Mouse (Mus musculus) liver, embryonic 11.5 days (tissue): ENCODE data around the gene Gm10518. TPM values are rescaled to one million over a fixed set of nuclear protein-coding genes. Genes with fewer than 3 reads are reported as not detected.

Experiments used
- ATAC-seq: fragments of 200-750 bp; cut with Nextera tagmentation; replicated peaks from 2 replicates; pipeline ENCODE4 v1.8.0; 2017; ENCODE audit warnings: moderate number of reproducible peaks, mild to moderate bottlenecking, moderate TSS enrichment, moderate library complexity; ENCODE audit not compliant: low FRiP score
- DNase-seq: peaks from one replicate; pipeline ENCODE4 v3.0.0-alpha.2; 2017; ENCODE audit warnings: low spot score
- H3K27ac ChIP-seq: fragments of 300-500 bp; sonication (generic); 2 replicates; pipeline ENCODE4 v1.5.1; 2014; ENCODE audit warnings: mild to moderate bottlenecking, low read depth, low read length, control low read depth
- H3K27me3 ChIP-seq: fragments of 300-500 bp; sonication (generic); replicated peaks from 2 replicates; pipeline ENCODE4 v1.6.1; 2014; ENCODE audit warnings: low read length, mixed read lengths; ENCODE audit not compliant: control insufficient read depth, insufficient read depth
- H3K36me3 ChIP-seq: fragments of 300-500 bp; sonication (generic); 2 replicates; pipeline ENCODE4 v1.6.1; 2014; ENCODE audit warnings: mild to moderate bottlenecking, low read length, moderate library complexity, mixed read lengths; ENCODE audit not compliant: control insufficient read depth, insufficient read depth
- H3K4me1 ChIP-seq: fragments of 300-500 bp; sonication (generic); replicated peaks from 2 replicates; pipeline ENCODE4 v1.6.1; 2014; ENCODE audit warnings: low read length, mixed read lengths; ENCODE audit not compliant: control insufficient read depth, insufficient read depth
- H3K4me2 ChIP-seq: fragments of 300-500 bp; sonication (generic); 2 replicates; pipeline ENCODE4 v1.6.1; 2014; ENCODE audit warnings: mild to moderate bottlenecking, control low read depth, moderate library complexity
- H3K4me3 ChIP-seq: fragments of 300-500 bp; sonication (generic); 2 replicates; pipeline ENCODE4 v1.5.1; 2014; ENCODE audit warnings: low read depth, low read length, control low read depth
- H3K9ac ChIP-seq: fragments of 300-500 bp; sonication (generic); 2 replicates; pipeline ENCODE4 v1.6.1; 2014; ENCODE audit warnings: low read depth, low read length, control low read depth
- H3K9me3 ChIP-seq: fragments of 300-500 bp; sonication (generic); 2 replicates; pipeline ENCODE4 v1.6.1; 2016; ENCODE audit warnings: low read length, inconsistent platforms, mixed read lengths; ENCODE audit not compliant: control insufficient read depth
- WGBS: fragments of 180-500 bp; shearing (Covaris S2); extraction: QIAGEN DNeasy Blood & Tissue Kit; methylation state at CpG from one replicate; pipeline ENCODE4 v1.1.7; 2014; 5-methylcytosine and 5-hydroxymethylcytosine counted together
- polyA plus RNA-seq: library from polyadenylated mRNA; unstranded; fragments of >200 nt; fragmentation: Nextera tagmentation; extraction: Ambion mirVana; gene quantifications from 2 replicates; pipeline ENCODE4 v1.2.1, GENCODE M21; 2014

Gene Gm10518
- polyA plus RNA-seq = 0.38 and 0.51 TPM in 2 replicates

- under 1% methylated on average over 90 of the region's 94 CpGs for WGBS
Observed at GRCm38 (mm10) chr1:179802610-179803512, at the start of gene Gm10518. Gene Gm10518 (plus strand): TSS chr1:179803376.

DNA sequence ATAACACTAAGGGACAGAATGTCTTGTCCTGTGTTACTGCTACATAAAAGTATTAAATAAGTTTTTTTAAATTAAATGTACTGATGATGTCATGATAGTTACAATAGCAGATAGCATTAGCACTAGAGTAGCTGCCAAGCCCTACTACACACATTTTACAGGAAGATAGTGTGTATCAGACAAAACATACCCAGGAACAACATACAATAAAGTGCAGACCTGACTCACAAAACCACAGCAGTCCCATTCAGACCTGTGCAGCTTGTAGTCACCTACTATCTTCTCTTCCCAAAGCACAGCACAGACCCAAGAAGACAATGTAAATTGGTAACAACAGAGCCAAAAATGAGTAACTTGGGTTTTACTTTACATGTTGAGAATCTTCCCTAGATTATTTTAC, 46.7 kb upstream of the Gm10518 start:
- DNase-seq (no peak), ATAC-seq (no peak)
- Histone ChIP-seq H3K27me3 (no peaks in the 10 kb centered on the region), H3K4me2 (no peak overlapping the region), H3K27ac (no peak overlapping the region), H3K4me1 (no peaks in the 10 kb centered on the region), H3K4me3 (no peak overlapping the region), H3K9me3 (no peaks in the 10 kb centered on the region), H3K36me3 (peaks cover 49% of the 10 kb centered on the region), H3K9ac (no peak overlapping the region)

More at GRCm38 (mm10) chr1:179802610-179803512, at the start of gene Gm10518:
- DNase-seq = peak; percentile 70
- Histone ChIP-seq H3K4me3 (peak within 1 kb of the TSS; percentile 98), H3K9me3 (no peaks in the 10 kb centered on the region), H3K27me3 (no peaks in the 10 kb centered on the region), H3K36me3 (peaks cover 14% of the 10 kb centered on the region), H3K4me2 (peak within 1 kb of the TSS; percentile 82), H3K27ac (peak within 1 kb of the TSS; percentile 100), H3K4me1 (peaks cover 36% of the 10 kb centered on the region), H3K9ac (peak within 1 kb of the TSS; percentile 98)
- ATAC-seq = peak; percentile 60

- Histone ChIP-seq H3K27me3 (no peaks in the 10 kb centered on the region), H3K9ac (no peak overlapping the region), H3K36me3 (peaks cover 44% of the 10 kb centered on the region), H3K27ac (no peak overlapping the region), H3K4me2 (no peak overlapping the region), H3K9me3 (no peaks in the 10 kb centered on the region), H3K4me1 (no peaks in the 10 kb centered on the region), H3K4me3 (no peak overlapping the region)
- ATAC-seq (no peak), DNase-seq (no peak)
- 85% methylated on average over 5 of the region's 5 CpGs for WGBS
Observed at GRCm38 (mm10) chr1:179760086-179760485, 43.1 kb upstream of the Gm10518 start.

GRCm38 (mm10) chr1:179760553-179760952, 42.6 kb upstream of the Gm10518 start:
- ATAC-seq (no peak), DNase-seq (no peak)
- H3K27ac ChIP-seq = no peak overlapping the region
- H3K4me3 ChIP-seq = no peak overlapping the region
- no peaks in the 10 kb centered on the region for H3K9me3 ChIP-seq
- no peak overlapping the region for H3K9ac ChIP-seq
- peaks cover 44% of the 10 kb centered on the region for H3K36me3 ChIP-seq
- H3K27me3 ChIP-seq = no peaks in the 10 kb centered on the region
- H3K4me1 ChIP-seq = no peaks in the 10 kb centered on the region
- no peak overlapping the region for H3K4me2 ChIP-seq
- 86% methylated on average over 4 of the region's 4 CpGs for WGBS

GRCm38 (mm10) chr1:179776831-179777230, 26.3 kb upstream of the Gm10518 start:
- WGBS = 91% methylated on average over 8 of the region's 8 CpGs
- Histone ChIP-seq H3K4me3 (no peak overlapping the region), H3K36me3 (peaks cover 52% of the 10 kb centered on the region), H3K9ac (no peak overlapping the region), H3K9me3 (no peaks in the 10 kb centered on the region), H3K4me2 (no peak overlapping the region), H3K27me3 (no peaks in the 10 kb centered on the region), H3K27ac (no peak overlapping the region), H3K4me1 (no peaks in the 10 kb centered on the region)
- ATAC-seq (no peak), DNase-seq (no peak)

GRCm38 (mm10) chr1:179784098-179784497, 19.1 kb upstream of the Gm10518 start:
- 90% methylated on average over 4 of the region's 4 CpGs for WGBS
- Histone ChIP-seq H3K27ac (no peak overlapping the region), H3K27me3 (no peaks in the 10 kb centered on the region), H3K9me3 (no peaks in the 10 kb centered on the region), H3K4me2 (no peak overlapping the region), H3K36me3 (peaks cover 49% of the 10 kb centered on the region), H3K9ac (no peak overlapping the region), H3K4me3 (no peak overlapping the region), H3K4me1 (no peaks in the 10 kb centered on the region)
- DNase-seq = no peak
- no peak for ATAC-seq

GRCm38 (mm10) chr1:179785502-179785901, 17.7 kb upstream of the Gm10518 start:
- H3K36me3 ChIP-seq = peaks cover 55% of the 10 kb centered on the region
- ATAC-seq = no peak

DNA sequence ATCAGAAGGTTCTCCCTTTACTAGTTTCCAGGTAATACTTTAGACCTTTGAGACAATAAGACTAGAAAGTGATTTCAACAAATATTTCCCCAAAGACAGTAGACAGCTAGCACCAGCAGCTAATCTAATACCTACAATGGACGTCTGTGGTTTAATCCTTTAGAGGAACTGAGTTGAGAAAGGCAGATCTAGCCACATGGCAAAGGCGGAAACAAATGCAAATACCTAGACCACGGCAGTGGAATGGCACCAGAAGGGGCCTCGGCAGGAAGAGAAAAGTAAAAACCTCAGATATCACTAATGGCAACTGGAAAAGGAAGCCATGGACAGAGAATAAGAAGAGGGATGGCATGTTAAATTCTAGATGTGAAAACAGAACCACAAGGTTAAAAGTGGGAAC, 15.9 kb upstream of the Gm10518 start:
- no peak overlapping the region for H3K27ac ChIP-seq
- no peaks in the 10 kb centered on the region for H3K9me3 ChIP-seq
- no peak overlapping the region for H3K9ac ChIP-seq
- H3K4me1 ChIP-seq = no peaks in the 10 kb centered on the region
- no peak overlapping the region for H3K4me2 ChIP-seq
- peaks cover 57% of the 10 kb centered on the region for H3K36me3 ChIP-seq
- ATAC-seq = no peak
- no peak overlapping the region for H3K4me3 ChIP-seq
- no peak for DNase-seq
- 64% methylated on average over 4 of the region's 4 CpGs for WGBS
- no peaks in the 10 kb centered on the region for H3K27me3 ChIP-seq

More at GRCm38 (mm10) chr1:179785502-179785901, 17.7 kb upstream of the Gm10518 start:
- Histone ChIP-seq H3K9me3 (no peaks in the 10 kb centered on the region), H3K4me1 (no peaks in the 10 kb centered on the region), H3K4me2 (no peak overlapping the region), H3K9ac (no peak overlapping the region), H3K27me3 (no peaks in the 10 kb centered on the region), H3K4me3 (no peak overlapping the region), H3K27ac (no peak overlapping the region)
- no peak for DNase-seq
- WGBS = 83% methylated on average over 5 of the region's 5 CpGs

DNA sequence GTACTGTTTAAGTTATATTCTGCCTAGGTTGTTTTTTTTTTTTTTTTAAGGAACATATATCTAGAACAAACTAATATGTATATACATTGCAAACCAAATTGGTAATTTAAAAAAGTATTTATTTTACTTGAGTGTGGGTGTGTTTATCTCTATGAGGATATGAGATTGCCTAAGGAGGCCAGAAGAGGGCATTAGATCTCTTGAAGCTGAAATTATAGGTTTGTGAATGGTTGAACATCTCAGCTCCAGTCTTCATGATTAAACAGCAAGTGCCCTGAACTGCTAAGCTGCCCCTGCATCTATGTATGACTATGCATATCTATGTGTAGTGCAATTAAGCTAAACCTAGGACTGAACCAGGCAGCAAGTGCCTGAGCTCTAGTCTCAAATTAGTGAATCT, 4.4 kb upstream of the Gm10518 start:
- Histone ChIP-seq H3K27me3 (no peaks in the 10 kb centered on the region), H3K27ac (no peak overlapping the region), H3K4me3 (no peak overlapping the region), H3K4me2 (no peak overlapping the region), H3K9me3 (no peaks in the 10 kb centered on the region), H3K36me3 (peaks cover 42% of the 10 kb centered on the region), H3K4me1 (peaks cover 12% of the 10 kb centered on the region), H3K9ac (no peak overlapping the region)
- no peak for DNase-seq
- no peak for ATAC-seq
